Mouse (Mus musculus): ENCODE data around the gene Atf7ip.

Atf7ip gene

GRCm38 (mm10) chr6:136554774-136555522, 49.0 kb downstream of the Atf7ip start:
- DNase-seq = no peak

GRCm38 (mm10) chr6:136555523-136555915, 49.6 kb downstream of the Atf7ip start:
- DNase-seq = peak; percentile 67 to 72

- DNase-seq = no peak
Observed at GRCm38 (mm10) chr6:136558288-136559005, 52.5 kb downstream of the Atf7ip start.

GRCm38 (mm10) chr6:136566002-136566401, 60.0 kb downstream of the Atf7ip start:
- no peak for DNase-seq

- no peak for DNase-seq
Observed at GRCm38 (mm10) chr6:136590739-136591138, 84.8 kb downstream of the Atf7ip start.

GRCm38 (mm10) chr6:136594541-136594940, 88.6 kb downstream of the Atf7ip start:
- DNase-seq = no peak

- DNase-seq = no peak
Observed at GRCm38 (mm10) chr6:136602601-136603000, 96.6 kb downstream of the Atf7ip start.

GRCm38 (mm10) chr6:136611351-136612215, 105.6 kb downstream of the Atf7ip start:
- peak; percentile 53 to 66 for DNase-seq

GRCm38 (mm10) chr6:136612312-136612711, 106.3 kb downstream of the Atf7ip start:
- DNase-seq = no peak

- peak; percentile 79 to 83 for DNase-seq
Observed at GRCm38 (mm10) chr6:136614156-136614555, 108.2 kb downstream of the Atf7ip start.

GRCm38 (mm10) chr6:136620361-136621139, 114.6 kb downstream of the Atf7ip start:
- peak; percentile 66 to 82 for DNase-seq

- DNase-seq = no peak
Observed at GRCm38 (mm10) chr6:136625421-136625820, 119.5 kb downstream of the Atf7ip start.

GRCm38 (mm10) chr6:136629639-136630038, 123.7 kb downstream of the Atf7ip start:
- DNase-seq = no peak

- no peak for DNase-seq
Observed at GRCm38 (mm10) chr6:136631519-136631918, 125.6 kb downstream of the Atf7ip start.

- no peak for DNase-seq
Observed at GRCm38 (mm10) chr6:136631945-136632534, 126.1 kb downstream of the Atf7ip start.

GRCm38 (mm10) chr6:136633154-136633553, 127.2 kb downstream of the Atf7ip start:
- DNase-seq = no peak

- DNase-seq = no peak
Observed at GRCm38 (mm10) chr6:136633719-136634118, 127.8 kb downstream of the Atf7ip start.

- DNase-seq = no peak
Observed at GRCm38 (mm10) chr6:136634982-136635381, 129.0 kb downstream of the Atf7ip start.

GRCm38 (mm10) chr6:136644171-136644570, 138.2 kb downstream of the Atf7ip start:
- DNase-seq = no peak

GRCm38 (mm10) chr6:136645754-136646153, 139.8 kb downstream of the Atf7ip start:
- no peak for DNase-seq

- no peak for DNase-seq
Observed at GRCm38 (mm10) chr6:136646207-136646606, 140.2 kb downstream of the Atf7ip start.

- no peak for DNase-seq
Observed at GRCm38 (mm10) chr6:136647455-136647861, 141.5 kb downstream of the Atf7ip start.
